Mouse (Mus musculus) bone marrow macrophage, adult 2 months (primary cell): ENCODE measurements at regions not wholly inside any gene's neighbourhood (a gene's known extent, or its start where the extent isn't known, plus 50 kb on each side); places are given as distances from the start of the nearest gene placed in this dataset.

Experiments used
- CTCF ChIP-seq: IDR thresholded peaks from 2 replicates; pipeline ENCODE4 v1.5.1; 2012; ENCODE audit warnings: low read depth, mild to moderate bottlenecking, low read length, moderate library complexity
- POLR2A ChIP-seq: IDR thresholded peaks from 2 replicates; pipeline ENCODE4 v1.6.1; 2012; ENCODE audit warnings: mild to moderate bottlenecking, low read depth, low read length, borderline replicate concordance

GRCm38 (mm10) chr16:77788781-77789150 is 186.9 kb upstream of the Gm11146 start:
- TF ChIP-seq POLR2A (no peak), CTCF (no peak)
